Mouse (Mus musculus) forebrain, embryonic 16.5 days (tissue): ENCODE results near the gene Cacna1i. TPM values are rescaled to one million over a fixed set of nuclear protein-coding genes. Genes with fewer than 3 reads are reported as not detected.

Source experiments
- ATAC-seq: fragments of 200-750 bp; cut with Nextera tagmentation; 2 replicates; pipeline ENCODE4 v1.8.0; 2017; ENCODE audit warnings: mild to moderate bottlenecking, moderate library complexity
- H3K27ac ChIP-seq: fragments of 300-500 bp; sonication (generic); 2 replicates; pipeline ENCODE4 v1.5.1; 2014; ENCODE audit warnings: low read length, control low read depth
- H3K27me3 ChIP-seq: fragments of 300-500 bp; sonication (generic); replicated peaks from 2 replicates; pipeline ENCODE4 v1.6.1; 2014; ENCODE audit warnings: low read length; ENCODE audit not compliant: control insufficient read depth, insufficient read depth
- H3K36me3 ChIP-seq: fragments of 300-500 bp; sonication (generic); 2 replicates; pipeline ENCODE4 v1.6.1; 2014; ENCODE audit not compliant: control insufficient read depth, insufficient read depth
- H3K4me1 ChIP-seq: fragments of 300-500 bp; sonication (generic); replicated peaks from 2 replicates; pipeline ENCODE4 v1.6.1; 2014; ENCODE audit warnings: low read length; ENCODE audit not compliant: control insufficient read depth, insufficient read depth
- H3K4me2 ChIP-seq: fragments of 300-500 bp; sonication (generic); 2 replicates; pipeline ENCODE4 v1.6.1; 2014; ENCODE audit warnings: mild to moderate bottlenecking, low read length, control low read depth
- H3K4me3 ChIP-seq: fragments of 300-500 bp; sonication (generic); replicated peaks from 2 replicates; pipeline ENCODE4 v1.5.1; 2014; ENCODE audit warnings: mild to moderate bottlenecking, low read length, control low read depth
- H3K9ac ChIP-seq: fragments of 300-500 bp; sonication (generic); replicated peaks from 2 replicates; pipeline ENCODE4 v1.6.1; 2014; ENCODE audit warnings: low read depth, low read length, control low read depth
- H3K9me3 ChIP-seq: fragments of 300-500 bp; sonication (generic); 2 replicates; pipeline ENCODE4 v1.6.1; 2016; ENCODE audit warnings: low read length; ENCODE audit not compliant: control insufficient read depth
- WGBS: fragments of 180-500 bp; shearing (Covaris S2); extraction: QIAGEN DNeasy Blood & Tissue Kit; methylation state at CpG from one replicate; pipeline ENCODE4 v1.1.7; 2014; 5-methylcytosine and 5-hydroxymethylcytosine counted together
- polyA plus RNA-seq: library from polyadenylated mRNA; unstranded; fragments of >200 nt; fragmentation: Nextera tagmentation; extraction: Ambion mirVana; gene quantifications from 2 replicates; pipeline ENCODE4 v1.2.1, GENCODE M21; 2015

The Cacna1i gene
- polyA plus RNA-seq, 1 experiment from 2014 or later: 0.60 TPM

DNA sequence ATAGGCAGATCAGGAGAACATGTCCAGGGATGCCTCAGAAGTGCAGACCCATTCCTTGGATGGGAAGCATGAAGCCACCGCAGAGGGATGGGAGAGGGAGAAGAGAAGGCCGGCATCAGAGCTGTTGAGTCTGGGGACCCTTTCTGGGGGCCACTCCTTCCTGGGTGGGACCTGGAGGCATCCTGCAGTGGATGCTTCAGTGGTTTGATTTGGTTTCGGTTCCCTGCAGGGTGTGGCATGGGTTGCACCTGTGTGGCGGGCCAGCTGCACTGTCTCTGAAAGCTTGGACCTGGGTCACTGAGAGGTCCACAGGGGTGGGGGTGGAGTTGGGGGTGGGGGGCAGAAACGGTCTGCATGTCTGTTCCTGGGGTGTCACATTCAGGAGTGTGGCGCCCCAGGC, 32.9 kb downstream of the Cacna1i start:
- H3K4me1 ChIP-seq: peaks cover 8% of the 10 kb centered on the region
- H3K36me3 ChIP-seq: no peaks in the 10 kb centered on the region
- H3K9ac ChIP-seq: no peak overlapping the region
- no peak overlapping the region for H3K27ac ChIP-seq
- no peaks in the 10 kb centered on the region for H3K27me3 ChIP-seq
- ATAC-seq: no peak
- WGBS: 91% methylated on average over 6 of the region's 6 CpGs
- H3K4me2 ChIP-seq: no peak overlapping the region
- H3K9me3 ChIP-seq: no peaks in the 10 kb centered on the region
- H3K4me3 ChIP-seq: no peak overlapping the region

DNA sequence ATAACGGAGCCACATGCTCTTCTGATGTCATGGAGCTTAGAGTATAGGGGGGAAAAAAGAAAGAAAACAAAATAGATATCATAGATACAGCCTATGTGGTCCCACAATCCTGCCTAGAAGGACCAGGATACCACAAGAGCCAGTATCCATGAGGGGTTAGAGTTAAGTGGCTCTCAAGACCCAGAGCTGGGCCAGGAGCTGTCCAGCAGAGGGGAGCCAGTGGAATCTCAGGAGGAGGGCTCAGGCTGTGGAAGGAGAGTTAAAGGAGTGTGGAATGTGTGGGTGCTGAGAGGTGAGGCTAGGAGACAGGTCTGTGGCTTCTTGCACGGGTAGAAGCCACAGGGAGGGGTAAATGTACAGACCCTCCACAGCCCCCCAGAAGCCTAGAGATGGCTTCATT, 38.2 kb downstream of the Cacna1i start:
- Histone ChIP-seq H3K4me2 (no peak overlapping the region), H3K4me3 (no peak overlapping the region), H3K36me3 (no peaks in the 10 kb centered on the region), H3K9ac (no peak overlapping the region), H3K27ac (no peak overlapping the region), H3K9me3 (no peaks in the 10 kb centered on the region), H3K4me1 (no peaks in the 10 kb centered on the region), H3K27me3 (no peaks in the 10 kb centered on the region)
- ATAC-seq: no peak
- WGBS: 64% methylated on average over 2 of the region's 2 CpGs

DNA sequence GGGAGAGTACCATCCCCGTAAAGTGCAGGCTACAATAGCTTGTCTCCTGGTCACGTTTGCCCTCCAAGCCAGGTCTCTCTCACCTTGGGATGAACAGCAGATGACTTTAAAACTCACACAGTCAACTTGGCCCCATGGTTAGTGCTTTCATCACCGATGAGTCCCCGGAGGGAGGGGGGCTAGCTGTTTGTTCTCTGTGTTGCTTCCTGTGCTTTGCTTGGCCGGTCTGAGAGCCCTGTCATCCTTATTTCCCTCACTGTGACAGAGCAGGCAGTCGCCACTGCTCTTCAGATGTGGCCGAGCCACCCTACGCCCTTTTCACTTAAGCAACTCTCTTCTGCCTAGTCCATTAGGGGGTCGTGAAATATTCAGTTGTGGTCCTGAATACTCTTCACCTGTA, 38.7 kb downstream of the Cacna1i start:
- Histone ChIP-seq H3K9ac (no peak overlapping the region), H3K4me1 (no peaks in the 10 kb centered on the region), H3K9me3 (no peaks in the 10 kb centered on the region), H3K27ac (no peak overlapping the region), H3K4me3 (no peak overlapping the region), H3K36me3 (no peaks in the 10 kb centered on the region), H3K27me3 (no peaks in the 10 kb centered on the region), H3K4me2 (no peak overlapping the region)
- WGBS: 86% methylated on average over 9 of the region's 9 CpGs
- no peak for ATAC-seq

DNA sequence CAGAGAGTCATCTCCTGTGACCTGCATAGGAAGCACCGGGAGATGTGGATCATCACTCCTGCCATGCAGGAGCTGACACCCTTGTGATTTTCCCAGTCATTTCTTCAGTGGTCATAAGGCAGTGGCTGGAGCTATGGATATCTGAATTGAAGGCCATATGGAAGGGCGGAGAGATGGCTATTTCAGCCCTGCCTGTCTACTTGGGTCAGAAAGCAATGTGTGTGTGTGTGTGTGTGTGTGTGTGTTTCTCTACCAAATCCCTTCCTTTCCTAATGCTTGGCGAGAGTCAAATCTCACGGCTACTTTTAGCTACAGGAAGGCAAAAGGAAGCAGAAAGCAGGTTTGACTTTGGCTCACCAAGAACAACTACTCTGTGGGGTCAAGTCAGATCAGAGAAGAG, 39.9 kb downstream of the Cacna1i start:
- Histone ChIP-seq H3K9ac (no peak overlapping the region), H3K9me3 (no peaks in the 10 kb centered on the region), H3K4me3 (no peak overlapping the region), H3K36me3 (no peaks in the 10 kb centered on the region), H3K27ac (no peak overlapping the region), H3K27me3 (no peaks in the 10 kb centered on the region), H3K4me2 (no peak overlapping the region), H3K4me1 (no peaks in the 10 kb centered on the region)
- WGBS: 95% methylated on average over 4 of the region's 4 CpGs
- no peak for ATAC-seq

DNA sequence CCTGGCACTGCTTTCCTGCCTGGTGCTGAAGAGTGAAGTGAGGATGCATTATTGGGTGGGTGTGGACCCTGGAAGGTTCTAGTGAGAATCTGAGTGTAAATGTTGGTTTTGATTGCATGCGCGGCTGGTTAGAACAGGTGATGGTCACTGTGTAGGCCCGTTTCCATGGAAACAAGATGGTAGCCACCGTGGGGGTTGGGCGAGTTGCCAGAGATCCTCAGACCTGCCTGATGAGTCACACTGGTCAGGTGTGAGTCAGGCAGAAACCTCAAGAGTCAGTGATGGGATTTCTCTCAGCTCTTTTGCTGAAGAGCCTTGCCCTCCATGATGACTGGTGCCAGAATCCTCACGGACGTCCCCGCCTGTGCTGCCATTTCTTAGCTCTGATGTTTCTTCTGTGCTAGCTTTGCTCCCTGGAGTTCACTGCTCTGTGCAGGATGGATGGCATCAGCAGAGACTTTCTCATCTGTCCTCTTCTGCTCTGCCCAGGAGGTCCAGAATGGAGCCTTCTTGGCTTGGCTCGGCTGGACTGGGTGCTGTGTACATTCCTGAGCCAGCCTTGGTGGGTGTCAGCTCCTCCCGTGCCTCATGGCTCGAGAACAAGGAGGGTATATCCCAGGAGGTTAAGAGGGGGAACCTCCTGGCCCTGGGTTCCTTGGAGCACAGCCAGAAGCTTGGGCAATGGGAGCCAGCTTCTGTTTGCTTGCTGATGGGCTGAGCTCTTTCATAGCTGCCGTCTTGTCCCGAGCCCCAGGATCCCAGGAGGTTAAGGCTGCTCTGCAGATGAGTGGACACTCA, 40.9 kb downstream of the Cacna1i start:
- no peaks in the 10 kb centered on the region for H3K27me3 ChIP-seq
- no peaks in the 10 kb centered on the region for H3K4me1 ChIP-seq
- H3K4me2 ChIP-seq: no peak overlapping the region
- H3K9ac ChIP-seq: no peak overlapping the region
- H3K4me3 ChIP-seq: no peak overlapping the region
- no peak overlapping the region for H3K27ac ChIP-seq
- ATAC-seq: no peak
- H3K36me3 ChIP-seq: no peaks in the 10 kb centered on the region
- H3K9me3 ChIP-seq: no peaks in the 10 kb centered on the region
- 84% methylated on average over 13 of the region's 13 CpGs for WGBS

DNA sequence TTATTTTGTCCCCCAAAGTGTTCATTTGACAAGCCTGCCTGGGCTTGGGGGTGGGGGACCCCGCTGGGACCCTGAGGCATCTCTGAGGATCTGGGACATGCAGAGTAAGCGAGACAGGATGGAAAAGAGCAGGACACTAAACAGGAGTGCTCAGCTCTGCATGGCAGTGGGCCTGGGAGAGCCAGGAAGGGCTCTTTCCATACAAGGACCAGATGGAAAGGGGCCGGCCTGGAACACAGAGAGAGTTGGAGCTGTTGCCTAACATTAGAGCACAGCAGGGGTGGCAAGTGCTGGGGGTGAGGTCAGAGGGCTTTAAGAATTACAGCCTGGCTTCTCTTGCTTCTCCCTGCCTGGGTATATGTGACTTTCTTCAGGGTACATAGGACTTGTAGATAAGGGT, 43.2 kb downstream of the Cacna1i start:
- Histone ChIP-seq H3K4me1 (no peaks in the 10 kb centered on the region), H3K4me3 (no peak overlapping the region), H3K9me3 (no peaks in the 10 kb centered on the region), H3K9ac (no peak overlapping the region), H3K27ac (no peak overlapping the region), H3K36me3 (no peaks in the 10 kb centered on the region), H3K27me3 (no peaks in the 10 kb centered on the region), H3K4me2 (no peak overlapping the region)
- no peak for ATAC-seq
- 73% methylated on average over 3 of the region's 3 CpGs for WGBS

DNA sequence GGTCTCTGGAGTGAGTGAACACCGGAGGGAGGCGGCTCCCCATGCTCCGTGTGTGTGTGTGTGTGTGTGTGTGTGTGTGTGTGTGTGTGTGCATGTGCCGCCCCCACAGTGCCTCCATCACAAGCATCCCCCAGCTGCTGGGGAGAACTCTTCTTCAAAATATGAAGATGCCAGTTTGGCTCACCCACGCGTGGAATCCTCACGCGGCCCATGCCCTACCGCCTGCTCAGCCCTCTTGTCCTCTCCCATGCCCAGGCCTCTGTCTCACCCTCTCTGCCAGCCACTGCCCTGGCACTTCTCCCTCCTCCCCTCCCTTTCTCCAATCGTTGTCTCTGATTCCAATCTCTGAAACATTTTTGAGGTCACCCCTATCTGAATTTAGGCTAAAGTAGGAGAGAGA, 47.7 kb downstream of the Cacna1i start:
- no peaks in the 10 kb centered on the region for H3K9me3 ChIP-seq
- H3K36me3 ChIP-seq: no peaks in the 10 kb centered on the region
- no peak overlapping the region for H3K4me2 ChIP-seq
- ATAC-seq: no peak
- H3K4me3 ChIP-seq: no peak overlapping the region
- 73% methylated on average over 9 of the region's 10 CpGs for WGBS
- H3K27ac ChIP-seq: no peak overlapping the region
- H3K4me1 ChIP-seq: no peaks in the 10 kb centered on the region
- 0 out of 2 replicates have a peak, but pooled peaks cover 4% of the 10 kb centered on the region for H3K27me3 ChIP-seq
- no peak overlapping the region for H3K9ac ChIP-seq

DNA sequence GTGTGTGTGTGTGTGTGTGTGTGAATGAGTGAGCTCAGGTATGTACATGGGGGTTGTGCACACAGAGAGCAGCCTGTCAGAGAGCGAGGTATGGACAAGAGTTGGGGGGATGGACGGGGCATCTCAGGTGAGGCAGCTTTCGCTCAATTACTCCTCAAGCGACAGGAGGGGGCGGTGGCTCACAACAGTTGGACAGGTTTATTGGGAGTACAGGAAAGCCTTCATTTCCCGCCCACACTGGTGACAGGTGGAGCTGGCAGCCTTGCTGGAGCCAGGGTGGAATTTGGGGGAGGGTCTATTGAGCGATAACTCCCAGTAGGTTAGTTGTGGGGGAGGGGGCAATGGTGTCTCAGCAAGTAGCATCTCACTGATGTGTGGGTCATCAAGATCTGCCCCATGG, 48.2 kb downstream of the Cacna1i start:
- Histone ChIP-seq H3K36me3 (no peaks in the 10 kb centered on the region), H3K27me3 (0 out of 2 replicates have a peak, but pooled peaks cover 4% of the 10 kb centered on the region), H3K4me3 (no peak overlapping the region), H3K9ac (no peak overlapping the region), H3K4me1 (no peaks in the 10 kb centered on the region), H3K27ac (no peak overlapping the region), H3K4me2 (no peak overlapping the region), H3K9me3 (no peaks in the 10 kb centered on the region)
- no peak for ATAC-seq
- WGBS: 73% methylated on average over 7 of the region's 7 CpGs

DNA sequence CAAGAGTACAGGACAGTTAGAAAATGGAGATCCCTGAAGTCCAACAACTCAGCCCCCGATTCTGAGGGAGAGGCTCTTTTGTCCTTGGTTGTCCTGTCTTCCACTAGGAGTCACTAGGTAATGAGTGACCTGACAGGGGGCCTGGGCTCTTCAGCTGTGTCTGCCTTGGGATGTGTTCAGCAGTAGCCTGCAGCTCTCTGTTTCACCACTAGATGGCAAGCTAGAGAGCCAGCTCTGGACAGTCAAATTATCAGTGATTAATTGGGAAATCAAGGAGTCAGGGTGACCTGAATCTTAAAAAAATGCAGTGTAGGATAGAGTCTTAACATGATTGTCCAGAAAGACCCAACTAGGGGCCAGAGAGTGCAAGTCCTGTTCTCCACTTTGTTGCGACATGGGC, 53.3 kb downstream of the Cacna1i start:
- 75% methylated on average over 2 of the region's 2 CpGs for WGBS
- H3K36me3 ChIP-seq: no peaks in the 10 kb centered on the region

More for the DNA sequence above, 53.3 kb downstream of the Cacna1i start:
- 0 out of 2 replicates have a peak, but pooled peaks cover 4% of the 10 kb centered on the region for H3K27me3 ChIP-seq
- H3K4me3 ChIP-seq: no peak overlapping the region
- H3K4me2 ChIP-seq: no peak overlapping the region
- H3K4me1 ChIP-seq: peaks cover 3% of the 10 kb centered on the region; the same call in 1 of the 2 replicates
- H3K9ac ChIP-seq: no peak overlapping the region
- H3K9me3 ChIP-seq: no peaks in the 10 kb centered on the region
- ATAC-seq: no peak
- no peak overlapping the region for H3K27ac ChIP-seq
